Mouse (Mus musculus): ENCODE results near the gene Nol11.
"Not testable (repeated sequence)": the region's sequence is repeated elsewhere in the genome, so short reads cannot be mapped to it uniquely, and the experiment has no call there.

The Nol11 gene

DNA sequence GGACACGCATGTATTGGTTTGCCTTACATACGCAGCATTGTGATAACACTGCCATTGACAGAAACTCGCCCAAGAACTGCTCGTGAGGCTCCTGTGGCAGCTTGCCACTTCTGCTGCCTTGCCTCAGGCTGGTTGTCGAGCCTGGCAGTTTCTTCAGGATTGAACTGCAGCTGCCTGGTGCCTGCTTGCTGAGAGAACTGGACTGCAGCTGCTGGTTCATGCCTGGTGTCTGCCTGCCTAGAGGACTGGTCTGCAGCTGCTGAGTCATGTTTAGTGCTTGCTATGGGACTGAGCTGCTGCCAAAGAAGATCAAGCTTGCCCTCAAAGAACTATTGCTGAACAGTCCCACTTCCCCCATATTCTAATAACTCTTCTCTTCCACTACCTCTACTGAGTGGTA is 33.9 kb downstream of the Nol11 start:
- DNase-seq (ENCODE audit: low read depth, low spot score), result no peak

DNA sequence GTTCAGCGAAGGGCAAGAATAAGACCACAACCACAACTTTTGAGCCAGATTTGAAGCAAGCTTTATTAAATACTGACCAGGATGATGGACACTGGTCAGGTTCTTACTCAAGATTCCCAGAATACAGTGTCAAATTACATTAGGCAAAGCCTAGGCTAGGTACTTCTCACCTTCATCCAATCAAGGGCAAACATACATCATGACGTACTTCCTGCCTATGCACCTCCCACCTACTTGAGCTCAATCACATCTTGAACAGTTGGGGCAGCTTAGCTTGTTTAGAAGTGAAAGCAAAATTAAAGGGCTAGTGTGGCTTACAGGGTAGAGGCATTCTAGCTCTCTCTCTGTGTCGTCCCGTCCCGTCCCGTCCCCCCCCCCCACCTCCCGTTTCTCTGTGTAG is 34.8 kb downstream of the Nol11 start:
- DNase-seq (ENCODE audit: low read depth, low spot score), result peak; percentile 96

DNA sequence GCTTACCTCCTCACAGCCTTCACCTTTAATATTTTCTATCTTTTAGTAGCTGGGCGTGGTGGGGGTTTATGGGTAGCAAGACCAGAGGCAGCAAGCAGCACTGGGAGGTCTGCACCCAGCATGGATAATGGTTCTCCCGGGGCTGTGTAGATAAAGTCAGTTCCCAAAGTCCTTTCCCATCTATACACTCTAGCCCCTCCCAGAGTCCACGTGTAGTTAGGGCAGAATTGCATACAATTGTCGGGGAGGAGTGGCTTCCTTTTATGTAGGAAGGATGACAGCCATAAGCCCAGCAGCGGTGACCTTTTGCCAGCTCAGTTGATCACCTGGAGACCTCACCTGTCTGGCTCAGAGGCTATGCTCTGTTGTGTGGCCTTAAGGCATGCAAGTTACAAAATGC is 35.5 kb downstream of the Nol11 start:
- DNase-seq (ENCODE audit: low read depth, low spot score), result peak; percentile 69

DNA sequence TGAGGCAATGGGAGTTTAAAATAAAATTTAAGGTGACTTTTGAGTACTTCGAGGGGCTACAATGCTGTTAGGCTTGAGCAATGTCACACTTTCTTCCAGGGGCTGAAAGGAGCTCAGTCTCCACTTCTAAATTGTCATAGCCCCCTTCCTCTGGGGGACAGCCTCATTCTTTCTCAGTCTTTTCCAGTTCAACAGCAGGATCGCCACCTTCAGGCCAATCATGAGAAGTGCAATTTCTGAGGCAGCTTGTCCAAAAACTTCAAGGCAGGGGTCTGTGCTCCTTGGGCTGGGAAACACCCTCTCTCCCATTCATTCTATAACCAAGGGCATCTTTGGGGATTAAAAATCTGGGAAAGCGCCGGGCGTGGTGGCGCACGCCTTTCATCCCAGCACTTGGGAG is 37.4 kb downstream of the Nol11 start:
- peak; percentile 93 for DNase-seq (ENCODE audit: low read depth, low spot score)

DNA sequence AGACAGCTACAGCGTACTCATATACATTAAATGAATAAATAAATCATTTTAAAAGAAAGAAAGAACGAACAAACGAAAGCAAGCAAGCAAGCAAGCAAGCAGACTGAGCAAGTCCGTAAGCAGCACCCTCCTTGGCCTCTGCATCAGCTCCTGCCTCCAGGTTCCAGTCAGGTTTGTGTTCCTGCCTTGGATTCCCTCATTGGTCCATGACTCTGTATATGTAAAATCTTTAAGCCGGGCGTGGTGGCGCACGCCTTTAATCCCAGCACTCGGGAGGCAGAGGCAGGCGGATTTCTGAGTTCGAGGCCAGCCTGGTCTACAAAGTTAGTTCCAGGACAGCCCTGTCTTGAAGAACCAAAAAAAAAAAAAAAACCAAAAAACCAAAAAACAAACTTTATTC is 45.2 kb downstream of the Nol11 start:
- peak; percentile 66 for DNase-seq (ENCODE audit: low read depth, low spot score)

DNA sequence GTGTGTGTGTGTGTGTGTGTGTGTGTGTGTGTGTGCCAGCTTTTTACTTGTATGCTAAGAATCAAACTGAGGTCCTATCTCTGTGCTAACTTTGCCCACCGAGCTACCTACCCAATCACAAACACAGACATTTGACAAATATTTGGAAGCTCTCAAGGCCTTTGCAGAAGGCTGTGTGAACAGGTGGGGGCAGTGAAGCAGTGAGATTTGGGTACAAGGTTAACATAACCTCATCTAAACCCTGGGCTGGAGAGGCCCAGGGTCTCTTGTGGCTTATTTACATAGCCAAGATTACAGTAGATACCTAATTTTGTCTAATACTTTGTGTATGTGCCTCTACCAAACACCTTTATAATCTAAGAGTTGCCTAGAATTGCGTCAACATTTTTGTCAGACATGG is 46.8 kb downstream of the Nol11 start:
- DNase-seq (ENCODE audit: low read depth, low spot score), result no peak

DNA sequence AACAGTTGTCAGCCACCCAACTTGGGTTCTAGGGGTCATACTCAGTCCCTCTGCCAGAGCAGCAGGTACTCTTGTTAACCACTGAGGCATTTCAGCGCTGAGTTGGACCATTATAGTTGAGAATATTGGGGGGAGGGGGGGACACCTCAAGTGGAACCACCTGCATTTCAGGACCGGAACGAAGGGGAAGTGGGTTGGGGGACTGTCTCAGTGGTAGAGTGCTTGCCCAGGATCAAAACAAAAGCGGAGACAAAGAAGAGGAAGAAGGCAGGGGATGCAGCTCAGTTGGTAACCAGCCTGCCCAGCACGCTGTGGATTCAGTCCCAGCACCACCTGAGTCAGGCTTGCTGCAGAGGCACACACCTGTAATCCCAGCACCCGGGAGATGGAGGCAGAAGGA is 48.4 kb downstream of the Nol11 start:
- DNase-seq (ENCODE audit: low read depth, low spot score), result peak; percentile 96

DNA sequence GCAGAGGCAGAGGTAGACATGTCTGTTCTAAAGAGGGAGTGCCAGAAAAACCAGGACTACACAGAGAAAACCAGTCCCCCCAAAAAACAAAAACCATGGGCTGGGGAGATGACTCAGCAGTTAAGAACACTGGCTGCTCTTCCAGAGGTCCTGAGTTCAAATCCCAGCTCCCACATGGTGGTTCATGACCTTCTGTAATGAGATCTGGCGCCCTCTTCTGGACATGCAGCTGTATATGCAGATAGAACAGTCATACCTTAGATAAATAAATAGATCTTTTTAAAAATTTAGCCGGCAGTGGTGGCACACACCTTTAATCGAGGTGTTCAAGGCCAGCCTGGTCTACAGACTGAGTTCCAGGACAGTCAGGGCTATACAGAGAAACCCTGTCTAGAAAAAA is 50.5 kb downstream of the Nol11 start:
- peak; percentile 80 for DNase-seq (ENCODE audit: low read depth, low spot score)

DNA sequence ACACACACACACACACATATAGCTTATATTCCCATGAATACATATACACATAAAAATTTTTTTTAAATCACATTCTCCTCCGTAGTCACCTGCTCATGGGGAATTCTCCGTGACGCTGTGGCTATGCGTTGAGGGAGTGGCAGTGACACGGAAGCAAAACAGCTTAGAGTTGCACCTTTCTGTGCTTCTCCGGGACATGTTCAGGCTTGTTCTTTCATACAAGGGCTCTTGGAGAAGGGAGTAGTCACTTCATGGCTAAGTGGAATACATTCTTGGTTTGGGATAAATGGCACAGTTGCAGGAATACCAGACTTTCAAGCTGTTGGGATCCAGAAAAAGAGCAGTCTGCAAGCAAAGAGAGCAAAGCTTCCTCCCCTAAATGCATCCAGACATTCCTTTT is 51.6 kb downstream of the Nol11 start:
- peak; percentile 92 for DNase-seq (ENCODE audit: low read depth, low spot score)

DNA sequence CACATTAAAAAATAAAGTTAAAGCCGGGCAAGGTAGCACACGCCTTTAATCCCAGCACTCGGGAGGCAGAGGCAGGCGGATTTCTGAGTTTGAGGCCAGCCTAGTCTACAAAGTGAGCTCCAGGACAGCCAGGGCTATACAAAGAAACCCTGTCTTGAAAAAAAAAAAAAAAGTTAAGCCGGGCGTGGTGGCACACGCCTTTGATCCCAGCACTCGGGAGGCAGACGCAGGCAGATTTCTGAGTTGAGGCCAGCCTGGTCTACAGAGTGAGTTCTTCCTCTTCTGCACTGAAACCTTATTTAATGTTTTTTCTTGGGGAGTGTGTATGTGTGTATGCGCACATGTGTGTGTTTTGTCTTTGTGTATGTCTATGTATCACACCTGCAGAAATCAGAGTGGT is 52.7 kb downstream of the Nol11 start:
- DNase-seq (ENCODE audit: low read depth, low spot score), result peak; percentile 54

DNA sequence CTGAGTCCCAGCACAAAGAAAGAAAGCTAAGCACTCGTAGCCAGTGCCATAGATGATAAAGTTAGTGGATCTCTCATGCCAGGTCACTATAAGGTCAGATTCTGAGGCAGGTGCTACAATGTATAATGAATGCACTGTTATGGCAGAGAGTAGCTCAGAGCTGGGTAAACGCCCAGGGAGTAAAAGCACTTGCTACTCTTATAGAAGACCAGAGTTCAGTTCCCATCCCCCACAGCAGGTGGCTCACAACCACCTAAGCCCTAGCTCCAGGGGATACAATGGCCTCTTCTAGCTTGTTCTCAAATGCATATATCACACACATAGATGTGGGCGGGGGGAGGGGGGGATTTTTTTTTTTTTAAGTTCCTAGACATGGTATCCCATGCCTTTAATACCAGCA is 53.4 kb downstream of the Nol11 start:
- DNase-seq (ENCODE audit: low read depth, low spot score), result peak; percentile 94

DNA sequence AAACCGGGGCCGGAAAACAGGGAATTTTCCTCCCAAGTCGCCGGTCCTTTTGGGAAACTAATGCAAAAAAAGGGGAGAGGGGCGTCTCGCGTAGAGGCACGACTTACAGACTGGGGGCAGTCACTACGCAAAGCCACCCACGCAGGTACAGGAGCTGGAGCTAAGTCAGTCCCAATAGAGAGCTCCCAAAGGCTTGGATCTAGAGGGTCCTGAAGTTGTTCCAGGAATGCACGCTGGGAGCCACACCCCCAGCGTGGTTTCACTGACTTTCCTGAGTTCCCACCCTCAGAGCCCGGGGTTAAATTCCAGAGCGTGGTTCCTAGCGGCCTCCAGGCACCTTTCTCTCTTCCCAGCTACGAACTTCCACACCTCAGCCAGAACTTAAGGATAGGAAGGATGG is 56.8 kb downstream of the Nol11 start:
- DNase-seq (ENCODE audit: low read depth, low spot score), result peak; percentile 92

DNA sequence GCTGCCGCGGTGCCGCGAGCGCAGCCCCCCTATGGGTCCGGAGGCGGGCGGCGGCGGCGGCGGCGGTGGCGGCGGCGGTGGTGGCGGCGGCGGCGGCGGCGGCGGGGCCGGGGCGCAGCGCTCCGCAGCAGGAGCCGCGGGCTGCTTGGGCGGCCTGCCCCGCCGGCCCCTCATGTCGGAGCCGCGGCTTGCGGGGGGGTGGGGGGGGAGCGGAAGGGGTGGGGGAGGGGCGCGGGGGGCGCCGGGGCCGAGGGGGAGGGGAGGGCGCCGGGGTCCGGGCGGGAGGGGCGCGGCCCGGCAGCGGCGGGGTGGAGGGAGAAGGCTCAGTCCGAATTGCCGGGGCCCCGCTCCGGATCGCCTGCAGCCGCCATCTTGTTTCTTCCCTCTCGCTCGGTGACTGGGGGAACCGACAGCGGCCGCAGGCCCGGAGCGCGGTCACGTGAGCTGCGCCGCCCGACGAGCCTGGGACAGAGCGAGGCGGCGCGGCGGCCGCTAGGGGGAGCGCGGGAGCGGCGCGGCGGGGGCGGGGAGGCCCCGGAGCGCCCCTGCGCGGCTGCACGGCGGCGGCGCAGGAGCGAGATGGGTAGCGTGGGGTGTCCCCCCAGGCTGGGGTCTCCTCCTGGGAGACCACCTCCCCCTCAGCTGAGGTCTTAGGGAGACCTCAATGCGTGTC is 57.3 kb downstream of the Nol11 start, which contains the start of gene Bptf:
Gene Bptf (minus strand): TSS at position 379 of the 673 bp plus-strand sequence.
- peak; percentile 84 for DNase-seq (ENCODE audit: low read depth, low spot score)

DNA sequence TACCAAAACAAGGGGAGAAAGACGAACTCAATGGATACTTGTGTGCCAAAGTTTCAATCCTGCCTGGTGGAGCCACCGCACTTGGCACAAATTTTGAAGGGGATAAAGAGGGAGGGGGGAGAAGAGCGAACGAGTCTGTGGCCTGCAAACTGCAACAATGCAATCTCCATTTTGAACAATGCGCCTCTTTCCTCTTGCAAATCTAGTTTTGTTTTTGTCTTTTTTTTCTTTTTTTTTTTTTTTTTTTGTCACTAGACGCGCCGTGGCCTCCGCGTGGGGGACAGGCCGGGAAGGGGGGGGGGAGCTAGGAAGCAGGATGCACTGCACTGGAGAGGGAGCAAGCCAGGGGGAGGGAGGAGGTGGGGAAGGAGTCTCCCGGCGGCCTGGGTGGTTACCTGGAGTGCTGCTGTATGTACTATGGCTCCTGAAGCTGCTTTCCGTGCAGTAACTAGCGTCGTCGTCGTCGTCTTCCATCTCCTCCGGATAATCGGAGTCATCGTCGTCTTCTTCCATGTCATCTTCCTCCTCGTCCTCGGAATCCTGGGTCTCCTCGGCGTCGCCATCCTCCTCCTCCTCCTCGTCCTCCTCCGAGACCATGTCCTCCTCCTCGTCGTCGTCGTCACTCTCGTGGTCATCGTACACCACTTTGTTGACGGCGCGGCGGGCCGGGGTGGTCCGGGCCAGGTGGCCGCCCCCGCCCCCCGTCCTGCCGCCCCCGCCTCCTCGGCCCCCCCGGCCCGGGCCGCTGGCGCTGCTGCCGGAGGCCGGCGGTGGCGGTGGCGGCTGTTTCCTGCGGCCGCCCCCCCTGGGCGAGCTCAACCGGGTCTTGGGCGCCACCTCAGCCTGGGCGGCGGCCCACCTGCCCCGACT is 58.1 kb downstream of the Nol11 start:
- DNase-seq (ENCODE audit: low read depth, low spot score), result peak; percentile 69

DNA sequence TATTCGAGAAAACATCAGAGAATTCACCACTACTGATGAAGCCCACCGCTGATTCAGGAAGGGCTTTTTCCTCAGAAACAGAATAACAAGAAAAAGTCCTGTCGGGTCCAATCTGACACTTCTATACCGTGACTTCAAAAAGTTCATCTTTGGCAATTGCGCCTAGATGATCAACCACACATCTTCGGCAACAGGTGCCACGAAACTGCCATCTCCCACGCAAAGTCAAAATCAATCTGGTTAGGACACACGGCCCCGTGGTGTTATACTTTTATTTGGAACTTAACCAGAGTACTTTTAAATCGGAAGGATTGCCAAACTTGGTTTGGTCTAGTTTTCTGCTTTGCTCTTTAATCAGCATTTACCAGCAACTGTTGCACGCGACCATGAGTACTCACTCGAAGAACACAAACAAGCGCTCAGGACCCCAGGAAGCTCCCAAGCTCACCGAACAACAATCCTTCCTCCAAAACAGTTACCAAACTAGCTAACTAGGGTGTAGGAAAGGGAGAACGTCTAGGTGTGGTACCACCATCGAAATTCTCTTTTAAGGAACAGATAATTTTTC is 58.9 kb downstream of the Nol11 start:
- DNase-seq (ENCODE audit: low read depth, low spot score), result no peak

DNA sequence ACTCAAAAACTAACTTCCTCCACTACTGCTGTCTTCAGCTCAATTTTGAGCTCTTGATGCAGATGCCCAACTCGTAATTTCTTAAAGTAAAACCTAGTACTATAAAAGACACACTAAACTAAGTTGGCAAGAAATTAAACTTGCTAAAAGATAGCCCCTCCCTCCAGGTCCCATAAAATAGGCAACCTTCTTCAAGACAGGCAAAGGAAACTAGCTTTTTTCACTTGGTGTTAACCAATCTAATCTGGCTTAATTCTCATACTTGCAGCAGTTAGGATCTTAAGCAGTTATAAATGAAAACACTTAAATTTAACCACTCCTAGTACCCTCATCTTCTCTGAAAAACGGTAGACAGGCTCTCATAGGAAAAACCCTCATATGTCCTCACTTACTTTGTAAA is 59.5 kb downstream of the Nol11 start:
- DNase-seq (ENCODE audit: low read depth, low spot score), result no peak

DNA sequence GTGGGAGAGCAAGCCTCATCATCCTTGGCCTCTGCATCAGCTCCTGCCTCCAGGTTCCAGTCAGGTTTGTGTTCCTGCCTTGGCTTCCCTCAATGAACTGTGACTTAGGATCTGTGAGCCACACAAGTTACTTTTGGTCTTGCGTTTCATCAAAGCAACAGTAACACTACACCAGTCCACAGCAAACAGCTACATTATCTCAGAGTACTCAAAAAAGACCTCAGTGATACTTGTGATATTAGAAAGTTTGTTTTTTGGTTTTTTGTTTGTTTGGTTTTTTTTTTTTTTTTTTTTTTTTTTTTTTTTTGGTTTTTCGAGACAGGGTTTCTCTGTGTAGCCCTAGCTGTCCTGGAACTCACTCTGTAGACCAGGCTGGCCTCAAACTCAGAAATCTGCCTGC is 62.5 kb downstream of the Nol11 start:
- DNase-seq (ENCODE audit: low read depth, low spot score), result not testable (repeated sequence)

DNA sequence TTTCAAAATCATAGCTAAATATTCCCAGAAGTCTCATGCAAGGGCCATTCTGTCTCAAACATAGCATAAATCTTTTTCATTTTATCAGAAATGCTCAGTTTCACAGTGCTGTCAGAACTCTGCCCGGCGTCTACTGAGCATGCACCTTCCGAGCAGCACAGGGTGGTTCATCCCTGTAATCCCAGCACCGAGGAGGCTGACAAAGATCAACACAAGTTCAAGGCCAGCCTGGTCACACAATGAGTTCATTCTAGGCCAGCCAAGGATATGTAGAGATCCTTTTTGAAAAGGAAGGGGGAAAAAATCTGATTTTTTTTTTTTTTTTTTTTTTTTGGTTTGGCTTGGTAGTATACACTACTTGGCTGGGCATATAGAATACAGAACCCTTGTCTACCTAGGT is 64.2 kb downstream of the Nol11 start:
- DNase-seq (ENCODE audit: low read depth, low spot score), result no peak

DNA sequence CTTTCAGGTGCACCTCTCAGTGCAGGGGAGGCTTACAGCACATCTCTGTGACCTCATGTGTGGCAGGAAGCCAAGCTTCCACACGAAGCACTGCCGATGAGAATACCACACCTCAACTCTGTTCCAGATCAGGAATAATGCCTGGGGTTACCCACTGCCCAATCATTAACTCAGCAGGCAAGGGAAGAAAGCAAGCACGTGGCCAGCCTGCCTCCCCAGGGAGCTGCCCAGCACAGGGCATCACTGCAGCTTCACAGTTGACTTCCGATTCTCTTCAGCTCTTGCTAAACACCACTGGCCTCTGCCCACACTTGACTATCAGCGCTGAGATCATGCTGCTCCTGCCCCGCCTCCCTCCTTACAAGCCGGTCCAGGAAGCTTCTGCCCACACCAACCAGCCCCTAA is 64.9 kb downstream of the Nol11 start:
- no peak for DNase-seq (ENCODE audit: low read depth, low spot score)

DNA sequence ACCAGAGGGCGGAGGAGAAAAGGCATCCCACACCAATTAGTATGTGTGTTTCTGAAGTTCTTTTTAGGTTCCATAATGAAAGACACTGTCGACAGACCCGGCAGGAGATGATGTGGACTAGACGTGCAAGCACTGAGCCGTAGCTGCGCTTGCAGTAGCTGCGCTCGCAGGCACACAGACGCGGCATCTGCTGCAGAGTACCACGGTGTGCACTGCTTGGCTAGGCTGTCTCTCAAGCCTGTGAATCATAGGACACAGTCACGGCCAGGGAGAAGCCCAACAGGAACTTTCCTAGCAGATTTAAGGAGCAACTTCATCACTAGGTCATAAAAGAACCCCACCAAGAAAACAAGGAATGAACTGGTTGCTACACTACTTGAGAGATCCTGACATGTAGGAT is 71.4 kb downstream of the Nol11 start:
- no peak for DNase-seq (ENCODE audit: low read depth, low spot score)
